9 mouse cellular contexts compared by ENCODE assay signal in the genomic region with DNA sequence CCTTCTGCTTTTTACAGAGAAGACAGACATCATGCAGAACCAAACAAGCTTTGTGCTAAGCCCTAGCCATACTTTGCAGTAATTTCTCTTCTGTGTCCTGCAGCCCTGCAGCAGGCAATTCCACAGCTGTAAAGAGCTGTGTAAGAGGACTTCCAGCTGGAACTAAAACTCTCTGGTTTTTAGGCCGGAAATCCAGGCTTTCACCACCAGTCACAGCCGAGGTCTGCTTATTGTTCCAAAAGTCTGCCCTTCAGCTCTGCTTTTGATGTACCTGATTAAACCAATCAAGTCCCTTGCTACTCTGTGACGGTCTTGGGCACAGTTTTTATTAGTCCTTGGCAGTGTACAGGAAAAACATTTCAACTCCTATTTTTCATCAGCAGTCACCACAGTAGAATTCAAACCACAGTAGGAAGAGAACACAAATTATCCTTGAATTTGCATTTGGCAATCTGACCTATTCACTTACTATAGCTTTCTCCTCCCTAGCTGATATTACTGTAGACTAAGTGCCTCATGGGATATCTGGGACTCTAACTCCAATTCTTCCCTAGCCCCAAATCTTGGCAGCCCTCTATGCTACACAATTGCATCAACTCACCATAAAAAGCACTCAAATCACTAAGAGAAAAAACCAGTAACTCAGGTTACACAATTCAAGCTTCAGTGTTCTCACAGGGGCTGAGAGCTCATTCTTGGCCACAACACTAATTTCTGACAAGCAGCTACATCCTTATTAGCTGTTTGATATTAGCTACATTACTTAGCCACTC. TPM values are rescaled to one million over a fixed set of nuclear protein-coding genes. Genes with fewer than 3 reads are reported as not detected.
A peak's percentile ranks its signal among the peaks of the same experiment; 100 is the strongest.
DNase-seq lines count a peak whose midpoint lies in the region; ATAC-seq and TF ChIP-seq lines count a peak whose summit lies in the region.
"Had no signal": no experiment of that assay in that cellular context is flagged by ENCODE, and none has a peak within 500 bp of the region (broad histone marks: within the 10 kb centered on the region; RNA-seq: fewer than 3 reads in every experiment).

No protein-coding gene starts in this region.

- ATAC-seq in embryonic facial prominence, embryonic 13.5 days (ENCODE audit: insufficient number of reproducible peaks, insufficient read depth, low FRiP score, low TSS enrichment, low read depth): no peak
- no peak for ATAC-seq in kidney, postnatal 0 days (replicated peaks; ENCODE audit: low FRiP score, low read depth)
- ATAC-seq in monocyte, adult 5-6 weeks (replicated peaks; ENCODE audit: insufficient number of reproducible peaks, low FRiP score, low TSS enrichment, poor library complexity, severe bottlenecking): no peak

- H3K36me3 ChIP-seq in liver, adult 2 months (ENCODE audit: control insufficient read depth, insufficient read depth, low read length): no peaks in the 10 kb centered on the region
- no peaks in the 10 kb centered on the region for H3K36me3 ChIP-seq in embryonic facial prominence, embryonic 13.5 days
- no peaks in the 10 kb centered on the region for H3K36me3 ChIP-seq in kidney, postnatal 0 days (ENCODE audit: insufficient read depth, low read length)

- H3K9me3 ChIP-seq in embryonic facial prominence, embryonic 13.5 days: no peaks in the 10 kb centered on the region
- no peaks in the 10 kb centered on the region for H3K9me3 ChIP-seq in kidney, postnatal 0 days (replicated peaks; ENCODE audit: low read length)
- H3K9me3 ChIP-seq: G1E had no signal

- DNase-seq in liver, adult 2 months (ENCODE audit: extremely low read depth, low read depth, low spot score): peak; percentile 66
- no peak for DNase-seq in liver
- peak; percentile 62 for DNase-seq in kidney, postnatal 0 days (ENCODE audit: low spot score)
- DNase-seq in mesoderm, embryonic 11.5 days (ENCODE audit: low read depth, low spot score): peak; percentile 23
- no peak for DNase-seq in left cerebral cortex, postnatal 36 days (ENCODE audit: low spot score in 2 of 2)
- DNase-seq in testis, postnatal 14 days (ENCODE audit: low spot score): no peak

- WGBS in liver, adult 2 months: 8% methylated on average over 3 of the region's 3 CpGs
- WGBS in embryonic facial prominence, embryonic 13.5 days: 10% methylated on average over 3 of the region's 3 CpGs
- 16% methylated on average over 3 of the region's 3 CpGs for WGBS in kidney, postnatal 0 days

- TF ChIP-seq POLR2A in liver, adult 2 months (IDR thresholded peaks at IDR 0.05; ENCODE audit: extremely low read depth, insufficient read depth, low read length): no peak

- peak overlapping the region; percentile 1; the same call in 1 of the 2 replicates for H3K4me2 ChIP-seq in embryonic facial prominence, embryonic 13.5 days
- H3K4me2 ChIP-seq in kidney, postnatal 0 days (ENCODE audit: low read length): peak overlapping the region; percentile 67

- H3K4me1 ChIP-seq in liver, adult 2 months (ENCODE audit: control insufficient read depth, insufficient read depth, low read length): peaks cover 26% of the 10 kb centered on the region
- H3K4me1 ChIP-seq in embryonic facial prominence, embryonic 13.5 days: peaks cover 35% of the 10 kb centered on the region
- H3K4me1 ChIP-seq in kidney, postnatal 0 days (replicated peaks; ENCODE audit: insufficient read depth, low read length): peaks cover 32% of the 10 kb centered on the region

- peak overlapping the region; percentile 87 for H3K27ac ChIP-seq in liver, adult 2 months (replicated peaks; ENCODE audit: insufficient read depth, low read depth, low read length)
- peak overlapping the region; percentile 69 for H3K27ac ChIP-seq in embryonic facial prominence, embryonic 13.5 days
- H3K27ac ChIP-seq in kidney, postnatal 0 days: peak overlapping the region; percentile 93

- TF ChIP-seq CTCF in liver, adult 2 months (IDR thresholded peaks at IDR 0.05; ENCODE audit: low read depth, low read length): no peak
- TF ChIP-seq CTCF in kidney, postnatal 0 days (IDR thresholded peaks at IDR 0.05; ENCODE audit: low read depth): no peak

- intact Hi-C loops in left cerebral cortex, postnatal 36 days (cut with DNase I): no loop called here

- H3K4me3 ChIP-seq in liver, adult 2 months (ENCODE audit: insufficient read depth, low read depth, low read length): no peak overlapping the region
- no peak overlapping the region for H3K4me3 ChIP-seq in embryonic facial prominence, embryonic 13.5 days
- no peak overlapping the region for H3K4me3 ChIP-seq in kidney, postnatal 0 days (replicated peaks; ENCODE audit: low read depth, low read length)

- peaks cover 26% of the 10 kb centered on the region; the same call in 1 of the 2 replicates for H3K79me2 ChIP-seq in liver, adult 2 months (ENCODE audit: control insufficient read depth, insufficient read depth, low read length)

- H3K9ac ChIP-seq in liver, adult 2 months (ENCODE audit: low read depth, low read length): no peak overlapping the region
- no peak overlapping the region for H3K9ac ChIP-seq in embryonic facial prominence, embryonic 13.5 days
- 0 out of 2 replicates have a peak overlapping the region, but pooled peaks have one; percentile 10 for H3K9ac ChIP-seq in kidney, postnatal 0 days (ENCODE audit: low read depth, low read length)

- H3K27me3 ChIP-seq in liver, adult 2 months (ENCODE audit: control insufficient read depth, insufficient read depth, low read length): no peaks in the 10 kb centered on the region
- no peaks in the 10 kb centered on the region for H3K27me3 ChIP-seq in embryonic facial prominence, embryonic 13.5 days
- no peaks in the 10 kb centered on the region for H3K27me3 ChIP-seq in kidney, postnatal 0 days (ENCODE audit: insufficient read depth, low read length)

RNA-seq across cellular contexts. Expression of a gene that starts 14.2 kb away (rescaled TPM):
- 21.5 and 25.2 TPM in 2 replicates for total RNA-seq in liver, adult 2 months (2014; rRNA removed)
- polyA plus RNA-seq in liver, adult 2 months (2012; rRNA removed): 70.3 and 73.6 TPM in 2 replicates
- polyA plus RNA-seq in embryonic facial prominence, embryonic 13.5 days (2015; fragmentation: Nextera tagmentation; extraction: Ambion mirVana): 99.4 and 106 TPM in 2 replicates
- 107 and 108 TPM in 2 replicates for polyA plus RNA-seq in kidney, postnatal 0 days (2015; fragmentation: Nextera tagmentation; extraction: Ambion mirVana)
- total RNA-seq in left cerebral cortex, postnatal 36 days (2021): 10 to 100 TPM; 40.7 to 48.4 TPM
- total RNA-seq in monocyte, adult 5-6 weeks (2017): 46.7 to 97.0 TPM (median 77.6 TPM) in 3 replicates

RNA-seq across cellular contexts. Expression of a gene that starts 37.4 kb away (rescaled TPM):
- total RNA-seq in liver, adult 2 months (2014; rRNA removed): 0.65 and 1.0 TPM in 2 replicates
- 0.40 and 0.65 TPM in 2 replicates for polyA plus RNA-seq in liver, adult 2 months (2012; rRNA removed)
- 0.87 and 1.2 TPM in 2 replicates for polyA plus RNA-seq in embryonic facial prominence, embryonic 13.5 days (2015; fragmentation: Nextera tagmentation; extraction: Ambion mirVana)
- 0.21 and 0.22 TPM in 2 replicates for polyA plus RNA-seq in kidney, postnatal 0 days (2015; fragmentation: Nextera tagmentation; extraction: Ambion mirVana)
- total RNA-seq in left cerebral cortex, postnatal 36 days (2021): 100 to 1,000 TPM; 122 to 134 TPM
- 1.7 to 2.9 TPM (median 1.7 TPM) in 3 replicates for total RNA-seq in monocyte, adult 5-6 weeks (2017)
- polyA plus RNA-seq: G1E had no signal

Comparison
In these comparisons a context has a peak if more than half of its experiments do, and no peak if none do; other contexts are left out.
1. DNase-seq: peak in liver, adult 2 months (single experiment), kidney, postnatal 0 days (single experiment) and mesoderm, embryonic 11.5 days (single experiment); none in liver (single experiment), left cerebral cortex, postnatal 36 days (0 of 2) and testis, postnatal 14 days (single experiment).
2. RNA of a gene that starts 37.4 kb away (total RNA-seq): 122 to 134 TPM in left cerebral cortex, postnatal 36 days; 1.7 to 2.9 TPM in monocyte, adult 5-6 weeks and 0.65 to 1.0 TPM in liver, adult 2 months; every median in the first group is over 10 times any median in the second.
3. Peak in every context shown above with its lines, with median percentiles within 50 percentile points of each other: H3K27ac ChIP-seq.